Mouse (Mus musculus) forebrain, embryonic 16.5 days (tissue): ENCODE results near the gene Zfp36l1. TPM values are rescaled to one million over a fixed set of nuclear protein-coding genes. Genes with fewer than 3 reads are reported as not detected.

Source experiments
- ATAC-seq: fragments of 200-750 bp; cut with Nextera tagmentation; 2 replicates; pipeline ENCODE4 v1.8.0; 2017; ENCODE audit warnings: mild to moderate bottlenecking, moderate library complexity
- H3K27ac ChIP-seq: fragments of 300-500 bp; sonication (generic); 2 replicates; pipeline ENCODE4 v1.5.1; 2014; ENCODE audit warnings: low read length, control low read depth
- H3K27me3 ChIP-seq: fragments of 300-500 bp; sonication (generic); replicated peaks from 2 replicates; pipeline ENCODE4 v1.6.1; 2014; ENCODE audit warnings: low read length; ENCODE audit not compliant: control insufficient read depth, insufficient read depth
- H3K36me3 ChIP-seq: fragments of 300-500 bp; sonication (generic); 2 replicates; pipeline ENCODE4 v1.6.1; 2014; ENCODE audit not compliant: control insufficient read depth, insufficient read depth
- H3K4me1 ChIP-seq: fragments of 300-500 bp; sonication (generic); replicated peaks from 2 replicates; pipeline ENCODE4 v1.6.1; 2014; ENCODE audit warnings: low read length; ENCODE audit not compliant: control insufficient read depth, insufficient read depth
- H3K4me2 ChIP-seq: fragments of 300-500 bp; sonication (generic); 2 replicates; pipeline ENCODE4 v1.6.1; 2014; ENCODE audit warnings: mild to moderate bottlenecking, low read length, control low read depth
- H3K4me3 ChIP-seq: fragments of 300-500 bp; sonication (generic); replicated peaks from 2 replicates; pipeline ENCODE4 v1.5.1; 2014; ENCODE audit warnings: mild to moderate bottlenecking, low read length, control low read depth
- H3K9ac ChIP-seq: fragments of 300-500 bp; sonication (generic); replicated peaks from 2 replicates; pipeline ENCODE4 v1.6.1; 2014; ENCODE audit warnings: low read depth, low read length, control low read depth
- H3K9me3 ChIP-seq: fragments of 300-500 bp; sonication (generic); 2 replicates; pipeline ENCODE4 v1.6.1; 2016; ENCODE audit warnings: low read length; ENCODE audit not compliant: control insufficient read depth
- WGBS: fragments of 180-500 bp; shearing (Covaris S2); extraction: QIAGEN DNeasy Blood & Tissue Kit; methylation state at CpG from one replicate; pipeline ENCODE4 v1.1.7; 2014; 5-methylcytosine and 5-hydroxymethylcytosine counted together
- polyA plus RNA-seq: library from polyadenylated mRNA; unstranded; fragments of >200 nt; fragmentation: Nextera tagmentation; extraction: Ambion mirVana; gene quantifications from 2 replicates; pipeline ENCODE4 v1.2.1, GENCODE M21; 2015

Zfp36l1 gene
- polyA plus RNA-seq, 1 experiment from 2014 or later: 22.6 TPM

- Histone ChIP-seq H3K4me3 (no peak overlapping the region), H3K4me2 (no peak overlapping the region), H3K4me1 (peaks cover 14% of the 10 kb centered on the region), H3K9me3 (no peaks in the 10 kb centered on the region), H3K36me3 (no peaks in the 10 kb centered on the region), H3K27ac (no peak overlapping the region), H3K9ac (no peak overlapping the region), H3K27me3 (no peaks in the 10 kb centered on the region)
- 66% methylated on average over 3 of the region's 3 CpGs for WGBS
- no peak for ATAC-seq
Measured at GRCm38 (mm10) chr12:80069040-80069439, 43.8 kb downstream of the Zfp36l1 start.

GRCm38 (mm10) chr12:80068016-80068415 is 44.8 kb downstream of the Zfp36l1 start:
- 76% methylated on average over 7 of the region's 7 CpGs for WGBS
- Histone ChIP-seq H3K27ac (no peak overlapping the region), H3K4me3 (no peak overlapping the region), H3K36me3 (no peaks in the 10 kb centered on the region), H3K4me2 (no peak overlapping the region), H3K9me3 (no peaks in the 10 kb centered on the region), H3K27me3 (no peaks in the 10 kb centered on the region), H3K9ac (no peak overlapping the region), H3K4me1 (peaks cover 22% of the 10 kb centered on the region)
- ATAC-seq: no peak

GRCm38 (mm10) chr12:80065049-80065448 is 47.8 kb downstream of the Zfp36l1 start:
- 53% methylated on average over 8 of the region's 8 CpGs for WGBS
- no peaks in the 10 kb centered on the region for H3K36me3 ChIP-seq
- H3K4me3 ChIP-seq: no peak overlapping the region
- no peaks in the 10 kb centered on the region for H3K27me3 ChIP-seq
- 0 out of 2 replicates have a peak overlapping the region, but pooled peaks have one; percentile 51 for H3K27ac ChIP-seq
- no peaks in the 10 kb centered on the region for H3K9me3 ChIP-seq
- no peak overlapping the region for H3K9ac ChIP-seq
- no peak overlapping the region for H3K4me2 ChIP-seq
- peaks cover 34% of the 10 kb centered on the region for H3K4me1 ChIP-seq
- no peak for ATAC-seq

GRCm38 (mm10) chr12:80064306-80064705 is 48.5 kb downstream of the Zfp36l1 start:
- Histone ChIP-seq H3K4me3 (no peak overlapping the region), H3K27me3 (no peaks in the 10 kb centered on the region), H3K4me1 (peaks cover 33% of the 10 kb centered on the region), H3K9me3 (no peaks in the 10 kb centered on the region), H3K36me3 (no peaks in the 10 kb centered on the region), H3K27ac (peak overlapping the region; percentile 51; the same call in 1 of the 2 replicates), H3K4me2 (no peak overlapping the region), H3K9ac (no peak overlapping the region)
- ATAC-seq: no peak
- WGBS: 11% methylated on average over 4 of the region's 4 CpGs

GRCm38 (mm10) chr12:80063402-80064150 is 49.2 kb downstream of the Zfp36l1 start:
- H3K9ac ChIP-seq: no peak overlapping the region
- H3K4me1 ChIP-seq: peaks cover 33% of the 10 kb centered on the region
- no peaks in the 10 kb centered on the region for H3K27me3 ChIP-seq
- H3K4me3 ChIP-seq: no peak overlapping the region
- WGBS: 15% methylated on average over 7 of the region's 7 CpGs
- H3K27ac ChIP-seq: peak overlapping the region; percentile 29
- no peaks in the 10 kb centered on the region for H3K9me3 ChIP-seq
- no peak for ATAC-seq
- H3K36me3 ChIP-seq: no peaks in the 10 kb centered on the region
- H3K4me2 ChIP-seq: no peak overlapping the region

- no peak overlapping the region for H3K4me3 ChIP-seq
- peak overlapping the region; percentile 88 for H3K27ac ChIP-seq
- H3K9me3 ChIP-seq: no peaks in the 10 kb centered on the region
- WGBS: 2% methylated on average over 6 of the region's 6 CpGs
- peak overlapping the region; percentile 14; the same call in 1 of the 2 replicates for H3K9ac ChIP-seq
- H3K36me3 ChIP-seq: no peaks in the 10 kb centered on the region
- H3K27me3 ChIP-seq: no peaks in the 10 kb centered on the region
- peaks cover 33% of the 10 kb centered on the region for H3K4me1 ChIP-seq
- ATAC-seq: peak; percentile 91
- H3K4me2 ChIP-seq: no peak overlapping the region; the same call in none of the 2 replicates
Measured at GRCm38 (mm10) chr12:80062410-80063401, 50.1 kb downstream of the Zfp36l1 start.

- Histone ChIP-seq H3K4me2 (no peak overlapping the region), H3K9ac (no peak overlapping the region)
Measured at GRCm38 (mm10) chr12:80061810-80062209, 51.0 kb downstream of the Zfp36l1 start.

GRCm38 (mm10) chr12:80060809-80061208 is 52.0 kb downstream of the Zfp36l1 start:
- 69% methylated on average over 1 of the region's 1 CpGs for WGBS
- no peak overlapping the region for H3K4me3 ChIP-seq
- no peaks in the 10 kb centered on the region for H3K36me3 ChIP-seq
- no peaks in the 10 kb centered on the region for H3K9me3 ChIP-seq
- peaks cover 33% of the 10 kb centered on the region for H3K4me1 ChIP-seq
- H3K9ac ChIP-seq: no peak overlapping the region
- no peaks in the 10 kb centered on the region for H3K27me3 ChIP-seq
- H3K4me2 ChIP-seq: no peak overlapping the region
- no peak overlapping the region for H3K27ac ChIP-seq
- ATAC-seq: no peak

More at GRCm38 (mm10) chr12:80061810-80062209, 51.0 kb downstream of the Zfp36l1 start:
- Histone ChIP-seq H3K9me3 (no peaks in the 10 kb centered on the region), H3K36me3 (no peaks in the 10 kb centered on the region), H3K4me3 (no peak overlapping the region), H3K27me3 (no peaks in the 10 kb centered on the region), H3K4me1 (peaks cover 33% of the 10 kb centered on the region), H3K27ac (peak overlapping the region; percentile 88)
- ATAC-seq: no peak
- whole genome bisulfite sequencing: 4% methylated on average over 5 of the region's 5 CpGs

- Histone ChIP-seq H3K9me3 (no peaks in the 10 kb centered on the region), H3K4me2 (no peak overlapping the region), H3K4me1 (peaks cover 33% of the 10 kb centered on the region), H3K36me3 (no peaks in the 10 kb centered on the region), H3K27me3 (no peaks in the 10 kb centered on the region), H3K4me3 (no peak overlapping the region), H3K27ac (no peak overlapping the region), H3K9ac (no peak overlapping the region)
- WGBS: 27% methylated on average over 9 of the region's 9 CpGs
- no peak for ATAC-seq
Measured at GRCm38 (mm10) chr12:80060338-80060737, 52.5 kb downstream of the Zfp36l1 start.
